Mouse (Mus musculus) layer of hippocampus, postnatal 14 days (tissue): ENCODE results near the gene Sirpa. TPM values are rescaled to one million over a fixed set of nuclear protein-coding genes. Genes with fewer than 3 reads are reported as not detected.
A peak's percentile ranks its signal among the peaks of the same experiment; 100 is the strongest.

ENCODE experiments used
- DNase-seq, 2 experiments: peaks; one replicate each; pipeline ENCODE4 v3.0.0; 2021 to 2022; ENCODE audit warnings: low spot score in 2 of 2, mixed read lengths in 1 of 2
- total RNA-seq, 2 experiments: library from RNA; stranded (reverse); gene quantifications; 2 replicates each; pipeline ENCODE4 v1.2.3; 2021

Sirpa gene
- total RNA-seq, 2 experiments from 2014 or later: 255 to 279 TPM

DNA sequence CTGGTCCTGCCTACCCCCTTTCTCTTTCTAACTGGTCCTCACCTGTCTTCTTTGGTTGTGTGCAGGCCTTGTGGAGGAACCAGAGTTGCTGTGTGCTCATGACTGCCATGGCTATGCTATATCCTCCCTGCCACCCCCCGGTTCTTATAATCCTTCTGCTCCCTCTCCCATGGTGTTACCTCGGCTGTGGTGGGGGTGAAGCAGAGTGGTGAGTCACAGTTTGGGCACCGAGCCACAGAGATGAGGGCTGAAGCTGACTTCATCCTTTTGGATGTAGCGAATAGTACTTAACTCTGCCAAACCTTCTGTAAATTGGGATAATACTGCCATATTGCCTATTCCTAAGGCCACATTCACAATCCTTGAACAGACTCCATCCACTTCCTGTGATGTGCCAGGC, 12.0 kb upstream of the Sirpa start:
- DNase-seq: no peak

DNA sequence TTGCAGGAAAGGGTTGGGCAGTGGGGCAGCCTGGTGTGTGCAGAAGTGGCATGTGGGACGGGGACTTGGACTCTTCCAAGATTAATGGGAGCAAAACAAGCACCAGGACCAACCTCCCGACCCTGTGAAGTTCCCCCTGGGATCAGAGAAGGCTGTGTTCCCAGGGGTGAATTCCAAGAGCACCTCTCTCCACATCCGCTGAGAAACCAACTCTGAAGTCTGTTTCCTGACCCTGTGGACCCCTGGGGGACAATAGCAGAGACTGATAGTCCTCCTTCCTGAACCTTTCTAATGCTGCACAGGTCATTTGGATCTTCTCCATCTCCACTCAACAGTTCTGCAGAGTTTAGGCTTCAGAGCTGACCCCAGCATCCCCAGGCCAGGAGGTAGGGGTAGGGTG, 10.8 kb upstream of the Sirpa start:
- no peak for DNase-seq

DNA sequence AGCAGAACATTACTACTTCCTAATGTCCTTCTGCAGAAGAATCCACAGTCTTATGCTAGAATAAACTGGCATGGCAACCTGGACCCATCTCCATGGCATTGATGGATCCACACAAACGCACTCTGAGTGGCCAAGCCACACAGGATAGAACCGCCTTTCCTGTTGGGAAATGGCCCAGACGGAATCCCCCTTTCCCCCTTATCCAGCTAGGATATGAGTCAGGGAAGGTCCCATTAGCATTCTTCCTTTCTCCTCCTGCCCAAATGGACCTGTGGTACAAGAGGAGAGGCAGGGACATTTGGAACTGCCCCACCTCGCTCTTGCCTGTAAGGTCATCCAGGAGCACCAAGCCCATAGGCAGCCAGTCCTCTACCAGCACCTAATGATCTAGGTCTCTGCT, 10.4 kb upstream of the Sirpa start:
- DNase-seq: no peak

DNA sequence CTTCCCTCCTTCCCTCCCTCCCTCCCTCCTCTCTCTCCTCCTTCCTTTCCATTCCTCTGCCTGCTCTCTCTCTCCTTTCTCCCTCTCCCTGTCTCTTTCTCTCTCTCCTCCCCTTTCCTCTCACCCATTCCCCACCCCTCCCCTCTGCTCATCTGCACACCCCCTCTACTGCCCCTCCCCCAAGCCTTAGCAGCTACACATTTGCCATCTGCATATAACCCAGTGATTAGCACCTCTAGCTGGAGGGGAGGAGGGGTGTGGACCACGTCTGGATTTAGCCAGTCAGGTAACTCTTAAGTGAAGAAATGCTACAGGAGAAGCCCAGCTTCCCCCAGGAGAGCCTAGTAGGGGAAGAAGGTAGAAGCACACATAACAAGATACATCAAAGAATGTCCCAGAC, 7.7 kb upstream of the Sirpa start:
- no peak for DNase-seq

DNA sequence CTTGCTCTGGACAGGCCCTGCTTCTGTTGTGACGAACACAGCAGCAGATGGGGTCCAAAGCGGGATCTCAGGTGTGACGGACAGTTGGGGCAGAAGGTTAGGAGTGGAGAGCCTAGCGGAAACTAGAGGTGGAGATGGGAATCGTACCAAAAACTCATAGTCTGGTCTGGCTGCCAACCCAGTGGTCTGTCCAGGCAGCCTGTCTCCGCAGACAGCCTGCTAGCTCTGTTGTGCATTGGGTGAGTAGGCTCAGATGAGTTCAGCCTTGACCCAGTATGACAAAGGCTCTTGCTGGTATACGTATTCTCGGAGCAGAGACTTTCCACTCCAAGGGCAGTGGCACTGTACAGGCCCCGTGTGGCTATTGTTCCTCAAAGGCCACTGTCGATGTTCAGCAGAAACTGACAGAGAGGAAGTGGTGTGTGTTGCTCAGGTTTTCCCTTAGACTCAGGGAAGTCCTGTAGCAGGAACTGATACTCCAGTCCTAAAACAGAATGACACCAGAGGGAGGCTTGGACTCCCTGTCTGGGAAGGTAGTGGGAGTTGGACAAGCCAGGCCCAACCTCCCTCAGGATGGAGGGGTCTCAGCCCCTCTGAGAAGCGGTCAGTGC, 6.6 kb upstream of the Sirpa start:
- no peak for DNase-seq

DNA sequence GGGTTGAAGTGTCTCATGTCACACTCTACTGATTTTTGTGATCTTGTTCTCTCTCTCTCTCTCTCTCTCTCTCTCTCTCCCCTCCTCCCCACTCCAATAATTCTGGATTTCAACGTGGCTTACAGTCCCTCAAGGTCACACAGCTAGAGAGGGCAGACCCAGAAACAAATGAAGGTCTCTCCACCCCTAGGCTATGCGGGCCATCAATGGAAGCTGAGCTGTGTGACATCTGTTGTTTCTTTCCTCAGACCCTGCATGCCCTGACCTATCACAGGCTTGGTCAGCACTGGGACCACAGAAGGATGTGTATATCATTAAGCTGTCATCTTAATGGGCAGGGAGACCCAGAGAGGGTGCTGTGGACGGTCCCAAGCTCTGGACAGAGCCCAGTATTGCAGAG, 5.4 kb upstream of the Sirpa start:
- no peak for DNase-seq

DNA sequence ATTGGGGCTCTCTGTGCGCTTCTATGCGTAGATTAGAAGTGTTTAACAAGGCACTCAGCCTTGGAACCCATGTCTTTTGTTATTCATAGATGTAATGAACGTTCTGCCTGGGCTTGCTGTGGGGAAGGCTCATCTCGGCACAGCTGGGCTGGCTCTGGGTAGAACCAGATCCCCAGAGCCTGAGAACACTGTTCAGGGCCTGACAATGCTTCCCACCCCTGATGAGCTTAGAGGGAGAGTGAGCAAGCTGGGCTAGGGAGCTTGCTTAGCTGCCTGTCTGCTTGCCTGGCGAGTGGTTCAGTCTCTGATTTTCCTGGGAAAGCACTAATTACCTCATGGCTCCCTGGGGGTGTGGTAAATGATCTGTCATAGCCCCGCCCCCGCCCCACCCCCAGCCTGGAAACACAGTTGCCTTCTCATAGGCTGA, 4.8 kb upstream of the Sirpa start:
- no peak for DNase-seq

DNA sequence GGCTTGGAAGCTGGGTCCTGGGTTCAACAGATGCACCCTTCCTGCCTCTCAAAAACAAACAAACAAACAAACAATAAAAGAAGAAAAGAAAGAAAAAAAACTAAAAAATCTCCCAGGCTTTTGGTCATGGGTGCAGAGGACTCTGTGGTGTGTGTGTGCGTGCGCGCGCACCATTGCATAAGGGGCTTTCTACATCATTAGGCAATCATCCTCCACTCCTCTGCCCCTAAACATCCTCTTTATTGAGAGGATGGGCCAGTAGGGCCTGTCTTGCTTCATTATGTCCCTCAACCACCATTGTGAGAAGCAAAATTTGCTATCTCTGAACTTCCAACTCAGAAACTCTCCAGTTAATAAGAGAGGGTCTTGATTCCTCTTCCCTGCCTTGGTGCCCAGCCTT, 738 bp upstream of the Sirpa start:
- no peak for DNase-seq

DNA sequence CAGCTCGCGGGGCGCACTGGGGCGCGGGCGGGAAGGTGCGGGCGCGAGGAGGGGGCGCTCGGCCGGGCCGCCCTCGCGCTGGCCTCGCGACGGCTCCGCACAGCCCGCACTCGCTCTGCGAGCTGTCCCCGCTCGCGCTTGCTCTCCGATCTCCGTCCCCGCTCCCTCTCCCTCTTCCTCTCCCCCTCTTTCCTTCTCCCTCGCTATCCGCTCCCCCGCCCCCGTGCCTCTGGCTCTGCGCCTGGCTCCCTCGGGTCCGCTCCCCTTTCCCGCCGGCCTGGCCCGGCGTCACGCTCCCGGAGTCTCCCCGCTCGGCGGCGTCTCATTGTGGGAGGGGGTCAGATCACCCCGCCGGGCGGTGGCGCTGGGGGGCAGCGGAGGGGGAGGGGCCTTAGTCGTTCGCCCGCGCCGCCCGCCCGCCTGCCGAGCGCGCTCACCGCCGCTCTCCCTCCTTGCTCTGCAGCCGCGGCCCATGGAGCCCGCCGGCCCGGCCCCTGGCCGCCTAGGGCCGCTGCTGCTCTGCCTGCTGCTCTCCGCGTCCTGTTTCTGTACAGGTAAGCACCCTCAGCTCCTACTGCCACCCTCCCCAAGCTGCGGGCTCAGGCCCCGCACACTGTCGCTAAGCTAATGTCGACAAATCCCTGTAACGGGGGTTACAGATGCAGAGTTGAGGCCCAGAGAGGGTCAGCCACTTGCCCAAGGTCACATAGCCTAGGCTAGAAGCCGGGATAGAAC, 673 bp downstream of the Sirpa start:
- peak; percentile 83 to 85 for DNase-seq

DNA sequence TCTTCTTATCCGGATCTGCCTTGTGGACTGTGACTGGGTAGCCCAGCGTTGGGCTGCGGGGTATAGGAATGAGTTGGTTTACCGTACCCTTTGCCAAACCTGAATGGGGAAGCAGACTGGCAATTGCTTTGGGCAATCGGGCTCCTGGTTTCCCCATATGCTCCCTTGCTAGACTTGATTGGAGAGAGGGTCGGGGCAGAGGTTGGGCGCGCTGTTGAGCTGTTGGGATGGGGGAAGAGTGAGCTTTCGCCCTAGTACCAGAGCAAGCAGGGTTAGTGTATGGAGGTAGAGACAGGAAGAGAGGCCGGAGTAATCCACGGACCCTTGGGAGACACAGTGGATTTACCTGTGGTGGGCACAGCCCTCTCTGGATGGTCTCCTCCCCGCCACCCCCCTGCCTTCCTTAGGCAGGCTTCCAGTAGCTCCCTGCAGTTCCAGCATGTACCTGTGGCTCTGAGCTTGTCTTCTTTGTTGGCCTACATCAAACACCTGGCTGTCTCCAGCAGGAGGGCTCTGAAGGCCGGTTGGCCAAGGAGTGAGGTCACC, 1.3 kb downstream of the Sirpa start:
- DNase-seq: peak in 1 of 2 experiments; percentile 42

DNA sequence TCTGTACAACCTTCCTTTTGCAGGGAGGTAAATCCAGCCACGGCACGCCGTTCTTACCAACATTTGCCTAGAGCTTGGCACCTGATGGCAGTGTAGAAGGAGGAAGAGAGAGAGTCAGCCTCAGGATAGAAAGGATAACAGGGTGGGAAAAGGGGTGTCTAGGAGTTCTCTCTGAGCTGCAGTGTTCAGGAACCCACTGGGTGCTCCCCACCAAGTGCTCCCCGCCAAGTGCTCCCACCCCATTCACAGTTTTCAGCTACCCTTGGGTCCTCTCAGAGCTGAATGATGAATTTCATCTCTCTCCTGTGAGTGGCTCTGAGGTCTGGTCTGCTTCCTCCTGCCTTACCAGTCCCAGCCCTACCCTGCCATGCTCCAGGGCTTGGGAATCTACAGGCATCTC, 1.9 kb downstream of the Sirpa start:
- DNase-seq: no peak

DNA sequence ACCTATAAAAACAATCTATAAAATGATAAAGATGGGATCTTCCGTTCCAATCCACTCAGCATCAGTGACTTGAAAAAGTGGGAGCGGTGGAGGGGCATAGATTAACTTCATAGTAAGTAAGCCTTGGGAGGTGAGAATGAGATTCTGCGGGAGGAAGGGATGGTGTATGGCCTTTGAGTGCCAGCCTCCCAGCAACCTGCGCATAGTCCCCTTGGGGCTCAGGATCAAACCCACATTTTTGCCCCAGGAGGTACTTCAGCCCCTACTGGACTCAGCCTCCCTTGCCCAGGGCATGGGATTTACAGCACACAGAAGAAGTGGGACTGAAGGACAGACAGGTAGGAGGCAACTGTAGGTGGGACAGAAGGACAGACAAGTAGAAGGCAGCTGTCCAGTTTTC, 2.6 kb downstream of the Sirpa start:
- DNase-seq: no peak

DNA sequence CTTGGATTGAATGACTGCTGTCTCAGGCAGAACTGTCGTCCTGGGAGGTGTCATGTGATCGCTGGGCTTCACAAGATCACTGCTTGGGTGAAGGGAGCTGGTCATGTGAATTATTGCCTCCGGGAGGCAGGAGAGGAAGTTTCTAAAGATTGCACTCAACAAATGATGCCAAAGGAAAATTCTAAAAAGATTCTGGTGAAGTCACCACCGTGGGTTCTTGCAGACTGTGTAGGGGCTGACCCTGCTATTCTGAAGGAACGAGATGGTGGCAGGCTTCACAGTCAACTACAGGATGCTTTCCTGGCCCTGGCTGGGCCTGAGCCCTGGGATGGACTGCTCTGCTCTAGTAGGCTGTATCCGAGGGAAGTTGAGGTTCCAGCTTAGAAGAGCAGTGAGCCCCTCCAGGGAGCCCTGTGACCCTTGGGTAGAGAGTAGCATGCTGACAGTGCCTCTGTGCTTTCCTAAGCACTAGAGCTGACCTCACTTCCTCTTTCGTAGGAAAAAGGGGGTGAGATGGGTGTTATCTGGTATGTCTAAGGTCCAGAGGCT, 3.1 kb downstream of the Sirpa start:
- DNase-seq: no peak

DNA sequence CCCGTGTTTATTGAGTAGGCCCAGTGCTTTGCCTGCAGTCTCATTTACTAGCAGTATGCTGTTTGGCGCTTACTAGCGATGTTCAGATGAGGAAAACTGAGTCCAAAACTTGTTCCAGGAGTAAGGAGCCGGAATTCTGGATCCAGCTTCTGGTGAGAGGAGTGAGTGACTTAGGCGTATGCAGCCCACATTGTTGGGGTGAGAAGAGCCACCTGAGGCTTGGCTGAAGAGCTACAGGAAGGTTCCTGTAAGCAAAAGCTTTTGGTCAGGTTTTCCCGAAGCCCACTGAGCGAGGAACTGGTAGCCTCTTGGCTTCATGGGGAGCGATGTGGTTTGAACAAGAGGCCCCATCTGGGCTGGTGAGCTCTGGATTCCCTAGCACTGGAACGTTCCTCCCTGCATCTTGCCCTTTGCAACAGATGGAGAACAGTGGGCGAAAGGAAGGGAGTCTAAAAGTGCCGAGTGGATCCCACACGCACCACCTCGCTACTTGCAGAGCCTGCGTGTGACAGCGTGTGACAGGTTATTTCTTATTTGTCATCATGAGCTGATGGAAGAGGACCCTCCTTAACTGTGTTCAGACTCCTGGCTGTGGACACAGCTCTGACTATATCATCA, 4.0 kb downstream of the Sirpa start:
- DNase-seq: peak in 1 of 2 experiments; percentile 52

DNA sequence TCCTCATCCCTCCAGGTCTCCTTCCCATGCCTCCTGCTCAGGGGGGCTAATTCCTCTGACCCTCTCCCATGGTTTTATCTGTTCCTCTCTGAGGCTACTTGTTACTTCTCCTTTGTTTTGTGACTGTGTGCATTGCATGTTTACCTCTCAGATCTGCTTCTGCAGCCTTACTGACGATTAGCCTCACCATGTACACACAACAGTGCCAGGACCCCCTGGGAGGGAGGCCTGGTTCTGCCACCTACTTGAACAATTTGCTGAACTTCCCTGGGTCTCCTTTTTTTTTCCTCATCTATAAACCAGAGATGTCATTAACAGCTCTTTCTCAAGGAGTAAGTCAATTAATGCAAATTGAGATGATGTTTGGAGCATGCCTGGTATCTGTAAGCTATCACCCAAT, 4.9 kb downstream of the Sirpa start:
- no peak for DNase-seq

DNA sequence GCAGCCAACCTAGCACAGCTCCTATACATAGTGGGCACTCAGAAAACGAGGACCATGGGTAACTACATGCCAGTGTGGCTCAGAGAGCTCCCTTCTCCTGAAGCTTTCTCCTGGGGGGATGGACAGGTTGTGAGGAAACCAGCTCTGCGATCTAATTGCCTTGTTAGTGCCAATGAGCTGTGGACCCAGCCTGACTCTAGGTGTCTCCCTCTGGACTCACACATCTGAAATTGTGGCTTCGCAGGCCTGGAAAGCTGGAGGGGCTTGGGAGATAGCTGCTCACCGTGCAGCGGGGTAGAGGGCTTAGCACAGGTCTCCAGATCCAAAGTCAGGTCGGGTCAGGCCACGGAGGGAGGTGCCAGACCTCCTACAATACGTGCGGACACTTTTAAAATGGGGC, 5.5 kb downstream of the Sirpa start:
- no peak for DNase-seq

DNA sequence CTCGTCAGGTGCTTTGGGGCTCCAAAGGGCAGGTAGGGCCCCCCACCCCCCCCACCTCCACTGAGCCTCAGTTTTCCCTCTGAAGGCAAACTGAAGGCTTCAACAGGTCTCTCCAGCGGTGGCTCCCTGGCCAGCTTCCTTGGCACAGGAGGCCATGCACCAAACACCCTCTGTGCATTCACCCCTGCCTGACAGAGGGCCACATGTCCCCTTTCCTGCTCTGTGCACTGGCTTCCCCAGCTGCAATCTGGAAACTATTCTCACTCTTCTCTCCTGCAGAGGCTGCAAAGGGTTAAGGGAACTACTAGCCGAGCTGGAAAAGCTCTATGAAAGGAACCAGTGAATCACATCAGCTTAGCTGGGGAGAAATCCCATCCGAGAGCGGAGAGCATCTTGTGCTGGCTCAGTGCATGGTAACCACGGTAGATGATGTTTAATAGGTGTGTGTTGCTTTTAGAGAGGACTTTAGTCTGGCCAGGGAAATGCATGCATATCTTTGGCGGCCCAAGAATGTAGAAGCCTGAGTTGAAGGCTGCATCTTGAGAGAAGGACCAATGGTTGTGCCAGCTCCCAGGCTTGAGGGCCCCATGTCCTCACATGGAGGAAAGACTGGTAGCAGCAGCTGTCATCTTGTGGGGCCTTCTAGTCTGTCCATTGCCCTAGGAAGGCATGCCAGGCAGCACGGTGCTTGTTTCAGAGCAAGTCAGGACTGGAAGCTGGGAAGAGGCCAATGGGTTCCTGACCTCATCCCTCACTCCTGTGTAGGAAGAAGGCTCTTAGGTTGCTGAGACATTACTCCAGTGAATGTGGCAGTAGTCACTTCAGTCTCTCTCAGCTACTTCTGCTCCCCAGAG, 6.8 kb downstream of the Sirpa start:
- DNase-seq: no peak

DNA sequence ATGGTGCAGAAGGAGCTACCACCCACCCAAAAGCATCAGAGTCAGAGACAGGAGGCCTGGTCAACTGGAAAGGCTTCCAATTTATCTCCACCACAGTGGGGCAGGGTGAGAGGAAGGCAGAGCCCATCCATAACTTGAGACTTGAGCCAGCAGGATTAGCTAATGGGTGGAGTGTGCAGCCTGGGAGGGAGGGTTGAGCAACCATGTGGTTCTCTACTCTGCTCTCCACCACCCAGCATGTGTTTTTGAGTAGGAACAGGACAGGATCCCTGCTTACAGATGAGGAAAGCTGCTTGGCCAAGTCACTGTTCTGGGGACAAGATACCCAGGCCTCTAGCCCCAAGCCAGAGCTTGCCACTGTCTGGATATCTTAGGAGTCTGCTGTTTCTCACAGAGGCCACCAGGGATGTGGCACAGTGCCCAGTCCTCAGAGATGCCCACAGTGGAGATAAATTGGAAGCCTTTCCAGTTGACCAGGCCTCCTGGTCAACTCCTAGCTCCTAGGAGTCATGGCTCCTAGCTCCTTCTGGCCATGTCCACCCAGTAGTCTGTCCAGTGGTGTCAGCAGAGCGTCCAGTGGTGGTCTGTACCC, 8.5 kb downstream of the Sirpa start:
- no peak for DNase-seq

DNA sequence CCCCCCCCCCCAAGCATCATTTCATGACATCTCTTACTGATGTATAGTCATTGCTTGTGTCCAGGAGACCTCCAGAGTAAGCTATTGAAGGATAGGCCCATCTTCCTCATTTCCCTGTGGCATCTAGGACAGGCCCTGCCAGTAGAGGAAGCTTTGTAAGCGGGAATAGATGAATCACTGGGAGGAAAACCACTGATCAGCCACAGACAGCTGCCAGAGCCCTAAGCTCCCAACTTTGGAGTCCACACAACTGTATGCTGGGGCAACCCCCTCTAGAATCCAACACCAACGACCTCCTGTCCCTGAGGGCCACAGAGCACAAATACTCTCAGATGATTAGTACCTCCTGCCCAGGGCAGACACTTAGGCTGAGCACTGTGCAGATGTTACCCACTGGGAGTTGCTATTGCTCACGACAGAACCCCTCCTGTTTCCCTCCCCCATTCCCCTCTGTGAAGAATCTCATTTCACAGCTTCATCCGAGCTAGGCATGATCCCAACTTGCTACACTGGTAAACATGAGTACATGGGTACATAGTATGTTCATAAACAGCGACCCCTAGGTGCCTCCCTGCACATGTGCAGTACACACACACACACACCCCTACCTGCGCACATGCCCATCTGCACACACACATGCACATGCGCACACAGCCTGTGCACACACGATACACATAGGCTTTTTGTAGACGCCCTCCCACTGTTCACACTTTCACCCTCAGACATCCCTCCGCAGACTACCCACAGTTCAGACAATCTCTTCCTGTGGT, 9.4 kb downstream of the Sirpa start:
- no peak for DNase-seq

DNA sequence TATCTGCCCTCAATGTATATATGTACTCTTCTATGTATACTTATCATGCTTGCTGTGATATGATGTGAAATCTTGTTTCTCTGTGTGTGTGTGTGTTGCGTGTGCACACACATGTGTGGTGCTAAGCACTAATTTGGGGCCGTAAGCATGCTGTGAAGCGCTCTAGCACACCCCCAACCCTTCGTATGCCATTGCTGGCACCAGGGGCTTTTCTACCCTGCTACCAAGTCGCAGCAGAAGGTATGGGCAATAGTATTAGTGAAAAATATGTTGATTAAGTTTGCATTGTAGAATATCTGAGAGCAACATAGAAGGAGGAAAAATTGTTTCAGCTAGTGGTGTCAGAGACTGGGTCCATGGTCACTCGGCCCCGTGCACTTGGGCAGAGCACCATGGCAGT, 10.2 kb downstream of the Sirpa start:
- no peak for DNase-seq
